Mouse (Mus musculus): ENCODE measurements around the gene Edrf1. TPM values are rescaled to one million over a fixed set of nuclear protein-coding genes. Genes with fewer than 3 reads are reported as not detected.
A peak's percentile ranks its signal among the peaks of the same experiment; 100 is the strongest.
"Not testable (repeated sequence)": the region's sequence is repeated elsewhere in the genome, so short reads cannot be mapped to it uniquely, and the experiment has no call there.

The Edrf1 gene
- polyA plus RNA-seq, 1 experiment from 2014 or later: 34.1 TPM

GRCm38 (mm10) chr7:133678716-133679115, 41.4 kb downstream of the Edrf1 start:
- H3K36me3 ChIP-seq (ENCODE audit: control insufficient read depth, insufficient read depth, low read length): no peaks in the 10 kb centered on the region
- no peak for DNase-seq (ENCODE audit: low spot score, missing footprints)
- no peaks in the 10 kb centered on the region for H3K9me3 ChIP-seq (ENCODE audit: control insufficient read depth, low read length)
- no peak overlapping the region for H3K4me3 ChIP-seq (ENCODE audit: low read depth, low read length)
- H3K27me3 ChIP-seq (ENCODE audit: control insufficient read depth, insufficient read depth, low read length): no peaks in the 10 kb centered on the region
- no peak overlapping the region for H3K27ac ChIP-seq (ENCODE audit: low read depth, low read length)
- 86% methylated on average over 8 of the region's 8 CpGs for WGBS
- no peak for ATAC-seq (ENCODE audit: low FRiP score)
- H3K4me2 ChIP-seq: no peak overlapping the region
- no peak overlapping the region for H3K9ac ChIP-seq (ENCODE audit: low read length)
- H3K4me1 ChIP-seq (ENCODE audit: control insufficient read depth, insufficient read depth, low read length): no peaks in the 10 kb centered on the region

DNA sequence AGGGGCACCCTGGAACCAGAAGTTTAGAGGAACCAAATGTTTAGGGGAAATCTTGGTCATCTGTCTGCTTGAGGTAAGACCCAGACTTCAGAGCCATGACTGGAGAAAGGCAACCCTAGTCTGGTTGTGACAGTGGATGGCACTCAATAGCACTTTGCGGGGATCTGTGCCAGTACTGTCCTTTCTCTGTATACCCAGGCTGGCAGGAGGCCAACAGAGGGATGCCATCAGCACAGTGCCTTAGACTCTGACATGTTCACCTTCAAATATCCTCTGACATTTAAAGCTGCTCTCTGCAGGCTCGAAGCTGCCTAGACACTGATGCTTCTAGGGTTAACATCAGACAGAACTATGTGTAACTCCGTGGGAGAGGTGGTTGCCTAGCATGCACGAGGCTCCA, 42.1 kb downstream of the Edrf1 start:
- Histone ChIP-seq H3K9ac (ENCODE audit: low read length) (no peak overlapping the region), H3K9me3 (ENCODE audit: control insufficient read depth, low read length) (no peaks in the 10 kb centered on the region; the same call in 1 of the 2 replicates), H3K27me3 (ENCODE audit: control insufficient read depth, insufficient read depth, low read length) (no peaks in the 10 kb centered on the region), H3K36me3 (ENCODE audit: control insufficient read depth, insufficient read depth, low read length) (0 out of 2 replicates have a peak, but pooled peaks cover under 1% of the 10 kb centered on the region), H3K4me1 (ENCODE audit: control insufficient read depth, insufficient read depth, low read length) (no peaks in the 10 kb centered on the region), H3K4me2 (no peak overlapping the region), H3K27ac (ENCODE audit: low read depth, low read length) (no peak overlapping the region), H3K4me3 (ENCODE audit: low read depth, low read length) (no peak overlapping the region)
- DNase-seq (ENCODE audit: low spot score, missing footprints): no peak
- whole genome bisulfite sequencing: 73% methylated on average over 4 of the region's 4 CpGs
- ATAC-seq (ENCODE audit: low FRiP score): no peak

- H3K9ac ChIP-seq (ENCODE audit: low read length): no peak within 1 kb of the TSS
- H3K4me3 ChIP-seq (ENCODE audit: low read depth, low read length): no peak within 1 kb of the TSS
- no peak within 1 kb of the TSS for H3K27ac ChIP-seq (ENCODE audit: low read depth, low read length)
- H3K4me2 ChIP-seq: no peak within 1 kb of the TSS
- no peaks in the 10 kb centered on the region; the same call in 1 of the 2 replicates for H3K9me3 ChIP-seq (ENCODE audit: control insufficient read depth, low read length)
- no peak for DNase-seq (ENCODE audit: low spot score, missing footprints)
- H3K36me3 ChIP-seq (ENCODE audit: control insufficient read depth, insufficient read depth, low read length): 0 out of 2 replicates have a peak, but pooled peaks cover 2% of the 10 kb centered on the region
- ATAC-seq (ENCODE audit: low FRiP score): no peak
- H3K4me1 ChIP-seq (ENCODE audit: control insufficient read depth, insufficient read depth, low read length): no peaks in the 10 kb centered on the region
- 90% methylated on average over 3 of the region's 3 CpGs for WGBS
- no peaks in the 10 kb centered on the region for H3K27me3 ChIP-seq (ENCODE audit: control insufficient read depth, insufficient read depth, low read length)
Observed at GRCm38 (mm10) chr7:133679961-133680360, 42.6 kb downstream of the Edrf1 start, which contains the start of gene Mmp21. Gene Mmp21 (minus strand): TSS chr7:133680061.

DNA sequence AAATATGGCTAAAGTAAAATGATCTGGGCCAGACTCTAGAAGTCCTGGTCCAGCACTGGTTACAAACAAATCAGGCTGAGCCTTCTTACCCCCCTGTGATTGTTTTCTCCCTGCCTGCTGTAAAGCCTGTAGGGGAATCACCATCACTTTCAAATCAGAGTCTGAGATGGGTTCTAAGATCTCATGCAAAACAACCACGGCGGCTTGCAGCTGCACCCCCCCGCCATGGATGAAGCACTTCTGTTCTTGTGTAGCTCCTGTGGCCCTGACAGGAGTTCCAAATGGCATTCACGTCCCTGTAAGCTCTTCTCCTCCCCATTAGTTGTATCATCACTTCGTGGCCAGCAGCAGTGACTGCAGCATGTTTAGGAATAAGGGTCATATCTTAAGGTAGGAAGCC, 46.3 kb downstream of the Edrf1 start:
- ATAC-seq (ENCODE audit: low FRiP score) (no peak), DNase-seq (ENCODE audit: low spot score, missing footprints) (no peak)
- Histone ChIP-seq H3K9ac (ENCODE audit: low read length) (no peak overlapping the region), H3K27ac (ENCODE audit: low read depth, low read length) (no peak overlapping the region), H3K27me3 (ENCODE audit: control insufficient read depth, insufficient read depth, low read length) (no peaks in the 10 kb centered on the region), H3K36me3 (ENCODE audit: control insufficient read depth, insufficient read depth, low read length) (0 out of 2 replicates have a peak, but pooled peaks cover 5% of the 10 kb centered on the region), H3K9me3 (ENCODE audit: control insufficient read depth, low read length) (no peaks in the 10 kb centered on the region; the same call in 1 of the 2 replicates), H3K4me3 (ENCODE audit: low read depth, low read length) (no peak overlapping the region), H3K4me2 (no peak overlapping the region), H3K4me1 (ENCODE audit: control insufficient read depth, insufficient read depth, low read length) (no peaks in the 10 kb centered on the region)
- WGBS: 82% methylated on average over 5 of the region's 5 CpGs

DNA sequence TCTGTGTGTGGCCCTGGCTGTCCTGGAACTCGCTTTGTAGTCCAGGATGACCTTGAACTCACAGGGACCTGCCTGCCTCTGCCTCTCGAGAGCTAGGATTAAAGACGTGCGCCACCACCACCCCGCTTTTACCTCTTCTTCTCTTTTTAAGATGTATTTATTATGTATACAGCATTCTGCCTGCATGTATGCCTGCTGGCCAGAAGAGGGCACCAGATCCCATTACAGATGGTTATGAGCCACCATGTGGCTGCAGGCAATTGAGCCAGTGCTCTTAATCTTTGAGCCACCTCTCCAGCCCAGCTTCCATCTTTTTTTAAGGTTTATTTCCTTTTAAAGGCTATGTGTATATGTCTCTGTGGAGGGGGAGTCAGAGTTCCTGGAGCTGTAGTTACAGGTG, 46.8 kb downstream of the Edrf1 start:
- ATAC-seq (ENCODE audit: low FRiP score) (no peak), DNase-seq (ENCODE audit: low spot score, missing footprints) (no peak)
- no peak overlapping the region for H3K27ac ChIP-seq (ENCODE audit: low read depth, low read length)
- no peak overlapping the region for H3K4me2 ChIP-seq
- no peaks in the 10 kb centered on the region for H3K27me3 ChIP-seq (ENCODE audit: control insufficient read depth, insufficient read depth, low read length)
- H3K4me1 ChIP-seq (ENCODE audit: control insufficient read depth, insufficient read depth, low read length): no peaks in the 10 kb centered on the region
- no peak overlapping the region for H3K9ac ChIP-seq (ENCODE audit: low read length)
- WGBS: 81% methylated on average over 5 of the region's 5 CpGs
- H3K36me3 ChIP-seq (ENCODE audit: control insufficient read depth, insufficient read depth, low read length): 0 out of 2 replicates have a peak, but pooled peaks cover 7% of the 10 kb centered on the region
- no peak overlapping the region for H3K4me3 ChIP-seq (ENCODE audit: low read depth, low read length)
- H3K9me3 ChIP-seq (ENCODE audit: control insufficient read depth, low read length): no peaks in the 10 kb centered on the region; the same call in 1 of the 2 replicates

DNA sequence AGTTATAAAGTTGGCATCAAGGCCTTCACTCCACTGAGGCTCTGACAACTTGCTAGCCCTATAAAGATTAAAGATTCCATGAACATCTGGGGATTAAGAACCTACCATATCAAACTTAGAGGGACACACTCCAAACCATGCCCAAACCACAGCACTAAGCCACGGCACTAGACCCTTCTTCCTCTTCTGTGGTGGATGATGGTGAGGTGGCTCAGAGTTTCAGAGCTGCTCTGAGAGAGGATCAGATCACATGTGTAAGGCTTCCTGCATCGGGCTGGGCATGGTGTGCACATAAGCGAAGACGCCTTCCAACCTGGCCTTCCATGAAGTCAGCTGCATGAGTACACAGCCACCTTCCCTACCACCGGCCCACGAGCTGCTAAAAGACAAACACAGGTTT, 47.4 kb downstream of the Edrf1 start:
- H3K9me3 ChIP-seq (ENCODE audit: control insufficient read depth, low read length): no peaks in the 10 kb centered on the region; the same call in 1 of the 2 replicates
- no peak for DNase-seq (ENCODE audit: low spot score, missing footprints)
- no peak for ATAC-seq (ENCODE audit: low FRiP score)
- 93% methylated on average over 6 of the region's 6 CpGs for WGBS
- H3K27me3 ChIP-seq (ENCODE audit: control insufficient read depth, insufficient read depth, low read length): no peaks in the 10 kb centered on the region
- H3K36me3 ChIP-seq (ENCODE audit: control insufficient read depth, insufficient read depth, low read length): 0 out of 2 replicates have a peak, but pooled peaks cover 7% of the 10 kb centered on the region
- no peak overlapping the region for H3K9ac ChIP-seq (ENCODE audit: low read length)
- no peaks in the 10 kb centered on the region for H3K4me1 ChIP-seq (ENCODE audit: control insufficient read depth, insufficient read depth, low read length)
- H3K4me3 ChIP-seq (ENCODE audit: low read depth, low read length): no peak overlapping the region
- no peak overlapping the region for H3K27ac ChIP-seq (ENCODE audit: low read depth, low read length)
- no peak overlapping the region for H3K4me2 ChIP-seq

DNA sequence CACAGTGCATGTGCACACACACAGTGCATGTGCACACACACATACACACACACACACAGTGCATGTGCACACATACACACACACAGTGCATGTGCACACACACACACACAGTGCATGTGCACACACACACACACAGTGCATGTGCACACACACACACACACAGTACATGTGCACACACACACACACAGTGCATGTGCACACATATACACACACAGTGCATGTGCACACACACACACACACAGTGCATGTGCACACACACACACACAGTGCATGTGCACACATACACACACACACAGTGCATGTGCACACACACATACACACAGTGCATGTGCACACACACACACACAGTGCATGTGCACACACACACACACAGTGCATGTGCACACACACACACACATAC, 48.3 kb downstream of the Edrf1 start:
- not testable (repeated sequence) for H3K9ac ChIP-seq (ENCODE audit: low read length); H3K27ac ChIP-seq (ENCODE audit: low read depth, low read length); DNase-seq (ENCODE audit: low spot score, missing footprints); H3K4me1 ChIP-seq (ENCODE audit: control insufficient read depth, insufficient read depth, low read length); H3K4me2 ChIP-seq; H3K9me3 ChIP-seq (ENCODE audit: control insufficient read depth, low read length); H3K36me3 ChIP-seq (ENCODE audit: control insufficient read depth, insufficient read depth, low read length); H3K4me3 ChIP-seq (ENCODE audit: low read depth, low read length); ATAC-seq (ENCODE audit: low FRiP score); H3K27me3 ChIP-seq (ENCODE audit: control insufficient read depth, insufficient read depth, low read length)

- WGBS: 90% methylated on average over 12 of the region's 12 CpGs
- no peaks in the 10 kb centered on the region for H3K27me3 ChIP-seq (ENCODE audit: control insufficient read depth, insufficient read depth, low read length)
- H3K9me3 ChIP-seq (ENCODE audit: control insufficient read depth, low read length): no peaks in the 10 kb centered on the region
- ATAC-seq (ENCODE audit: low FRiP score): no peak
- H3K9ac ChIP-seq (ENCODE audit: low read length): no peak overlapping the region
- no peak overlapping the region for H3K4me3 ChIP-seq (ENCODE audit: low read depth, low read length)
- no peaks in the 10 kb centered on the region for H3K4me1 ChIP-seq (ENCODE audit: control insufficient read depth, insufficient read depth, low read length)
- DNase-seq (ENCODE audit: low spot score, missing footprints): no peak
- no peaks in the 10 kb centered on the region for H3K36me3 ChIP-seq (ENCODE audit: control insufficient read depth, insufficient read depth, low read length)
- H3K27ac ChIP-seq (ENCODE audit: low read depth, low read length): peak overlapping the region; percentile 44; the same call in 1 of the 2 replicates
- H3K4me2 ChIP-seq: no peak overlapping the region
Observed at GRCm38 (mm10) chr7:133698021-133698709, 60.8 kb downstream of the Edrf1 start.

DNA sequence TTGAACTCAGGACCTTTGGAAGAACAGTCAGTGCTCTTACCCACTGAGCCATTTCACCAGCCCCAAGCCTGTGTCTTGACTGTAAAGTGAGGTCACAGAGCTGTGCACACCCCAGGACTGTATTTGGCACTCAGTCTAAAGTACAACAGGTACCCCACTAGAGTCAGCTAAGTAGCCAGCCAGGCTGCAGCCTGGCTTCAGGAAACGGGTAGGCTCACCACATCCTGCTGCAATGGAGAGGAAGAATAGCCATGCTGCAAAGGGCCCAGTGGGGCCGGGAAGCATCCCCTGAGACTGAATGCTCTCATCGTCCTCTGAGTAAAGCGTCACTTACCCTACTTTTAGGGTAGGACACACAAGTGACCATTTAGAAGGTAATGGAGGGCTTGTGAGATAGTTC, 62.5 kb downstream of the Edrf1 start:
- Histone ChIP-seq H3K4me2 (no peak overlapping the region), H3K9me3 (ENCODE audit: control insufficient read depth, low read length) (no peaks in the 10 kb centered on the region), H3K27me3 (ENCODE audit: control insufficient read depth, insufficient read depth, low read length) (no peaks in the 10 kb centered on the region), H3K9ac (ENCODE audit: low read length) (no peak overlapping the region), H3K27ac (ENCODE audit: low read depth, low read length) (no peak overlapping the region), H3K4me3 (ENCODE audit: low read depth, low read length) (no peak overlapping the region), H3K4me1 (ENCODE audit: control insufficient read depth, insufficient read depth, low read length) (no peaks in the 10 kb centered on the region), H3K36me3 (ENCODE audit: control insufficient read depth, insufficient read depth, low read length) (no peaks in the 10 kb centered on the region)
- ATAC-seq (ENCODE audit: low FRiP score): no peak
- 84% methylated on average over 4 of the region's 4 CpGs for WGBS
- DNase-seq (ENCODE audit: low spot score, missing footprints): no peak

All from midbrain, embryonic 11.5 days (tissue).